Mouse (Mus musculus) B cell, adult 2 months (primary cell): ENCODE measurements at regions not wholly inside any gene's neighbourhood (a gene's known extent, or its start where the extent isn't known, plus 50 kb on each side); places are given as distances from the start of the nearest gene placed in this dataset.
"Not testable (repeated sequence)": the region's sequence is repeated elsewhere in the genome, so short reads cannot be mapped to it uniquely, and the experiment has no call there.

Experiments used
- DNase-seq, 2 experiments: peaks; one replicate each; pipeline ENCODE4 v3.0.0; 2022

GRCm38 (mm10) chr10:130594046-130594734, 97.0 kb upstream of the Vmn2r87 start:
- DNase-seq: peak; percentile 11 to 12

- not testable (repeated sequence) for DNase-seq
Measured at GRCm38 (mm10) chr10:130566426-130566825, 69.2 kb upstream of the Vmn2r87 start.

- DNase-seq: no peak
Measured at GRCm38 (mm10) chr10:130548570-130548969, 51.4 kb upstream of the Vmn2r87 start.
